Mouse (Mus musculus): Measurements from ENCODE around the gene Myl4.
"Not testable (repeated sequence)": the region's sequence is repeated elsewhere in the genome, so short reads cannot be mapped to it uniquely, and the experiment has no call there.

Myl4 gene

GRCm38 (mm10) chr11:104550406-104550974, at the start of gene Myl4, which contains the start of gene Cdc27:
Myl4 (plus strand) TSS chr11:104550663.
Cdc27 (minus strand) TSS chr11:104550620.
- peak; percentile 99 for DNase-seq

GRCm38 (mm10) chr11:104508455-104508854, 42.0 kb upstream of the Myl4 start:
- DNase-seq = no peak

DNA sequence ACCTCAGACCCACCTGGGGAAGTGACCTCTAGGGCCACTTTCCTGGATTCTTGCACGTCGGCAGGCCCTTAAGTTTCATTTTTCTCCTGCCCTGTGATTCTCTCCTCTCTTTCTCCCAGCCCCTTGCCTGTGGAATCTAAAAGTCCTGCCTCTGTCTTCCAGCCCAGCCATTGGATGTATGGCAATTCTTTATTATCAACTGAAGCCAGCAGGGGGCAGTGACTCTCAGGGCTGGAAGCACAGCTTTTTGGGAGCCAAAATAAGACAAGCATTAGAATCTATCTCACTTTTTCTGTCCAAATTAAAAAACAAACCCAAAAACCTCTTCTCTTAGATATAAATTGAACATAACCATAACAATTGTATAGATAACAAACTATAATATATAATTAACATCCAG, 39.9 kb upstream of the Myl4 start:
- peak; percentile 61 for DNase-seq

GRCm38 (mm10) chr11:104512436-104512835, 38.0 kb upstream of the Myl4 start:
- no peak for DNase-seq

DNA sequence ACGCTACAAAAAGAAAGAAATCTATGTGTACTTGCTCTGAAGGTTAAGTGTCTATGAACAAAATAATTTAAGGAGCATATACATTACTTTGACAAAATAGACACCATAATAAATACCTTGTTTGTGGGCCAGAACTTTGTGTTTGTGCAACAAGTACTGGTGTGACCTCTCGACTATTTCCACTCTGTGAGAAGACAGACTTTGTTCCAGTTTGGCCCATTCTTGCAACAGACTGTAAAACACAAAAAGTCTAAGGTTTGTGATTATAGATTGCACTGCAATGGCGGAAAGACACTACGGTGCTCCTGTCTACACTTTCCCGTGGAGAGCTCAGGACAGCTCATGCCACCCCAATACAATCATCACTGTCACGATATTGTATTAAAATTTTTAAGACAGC, 24.5 kb upstream of the Myl4 start:
- DNase-seq = no peak

GRCm38 (mm10) chr11:104536843-104537242, 13.6 kb upstream of the Myl4 start:
- DNase-seq = no peak

DNA sequence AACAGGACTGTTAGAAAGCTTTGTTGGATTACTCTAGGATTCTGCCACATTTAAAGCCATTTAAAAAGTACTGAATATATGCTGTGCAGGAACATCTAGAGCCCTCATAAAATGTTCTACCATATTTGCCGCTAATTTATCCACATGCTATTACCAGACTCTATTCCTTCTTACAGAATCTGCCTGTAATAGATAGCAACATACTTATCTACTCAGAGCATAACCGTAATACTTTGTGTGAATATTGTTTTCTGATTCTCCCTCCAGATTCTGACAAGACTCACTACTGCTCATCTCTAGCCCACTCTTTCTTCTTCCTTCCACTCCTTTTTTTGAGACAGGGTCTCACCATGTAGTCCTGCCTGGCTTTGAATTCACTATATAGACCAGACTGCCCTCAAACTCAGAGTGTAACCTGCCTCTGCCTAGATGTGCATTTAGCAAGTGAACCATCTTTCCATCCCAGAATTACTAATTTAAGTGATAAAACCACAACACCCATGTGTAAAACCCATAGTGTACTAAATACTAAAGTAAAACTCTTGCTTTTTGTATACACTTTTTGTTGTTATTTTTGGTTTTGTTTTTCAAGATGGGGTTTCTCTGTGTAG, 12.4 kb upstream of the Myl4 start:
- DNase-seq = no peak

DNA sequence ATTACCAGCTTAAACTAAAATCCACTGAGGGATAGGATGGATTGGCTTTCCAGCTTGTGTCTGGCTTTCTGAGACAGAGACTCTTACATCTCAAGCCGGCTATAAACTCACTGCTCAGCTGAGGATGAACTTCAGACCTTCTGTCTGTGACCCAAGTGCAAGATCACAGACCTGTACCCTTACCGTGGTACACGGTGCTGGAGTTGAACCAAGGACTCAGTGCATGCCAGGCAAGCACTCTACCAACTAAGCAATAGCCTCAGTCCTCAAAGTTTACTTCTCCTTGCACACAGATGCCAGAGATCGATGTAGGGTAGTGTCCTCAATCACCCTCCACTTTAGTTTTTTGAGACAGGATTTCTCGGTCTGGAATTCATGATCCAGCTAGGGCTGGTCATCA, 10.7 kb upstream of the Myl4 start:
- DNase-seq = no peak

- not testable (repeated sequence) for DNase-seq
These were observed 7.1 kb upstream of the Myl4 start for GRCm38 (mm10) chr11:104543337-104543736.

DNA sequence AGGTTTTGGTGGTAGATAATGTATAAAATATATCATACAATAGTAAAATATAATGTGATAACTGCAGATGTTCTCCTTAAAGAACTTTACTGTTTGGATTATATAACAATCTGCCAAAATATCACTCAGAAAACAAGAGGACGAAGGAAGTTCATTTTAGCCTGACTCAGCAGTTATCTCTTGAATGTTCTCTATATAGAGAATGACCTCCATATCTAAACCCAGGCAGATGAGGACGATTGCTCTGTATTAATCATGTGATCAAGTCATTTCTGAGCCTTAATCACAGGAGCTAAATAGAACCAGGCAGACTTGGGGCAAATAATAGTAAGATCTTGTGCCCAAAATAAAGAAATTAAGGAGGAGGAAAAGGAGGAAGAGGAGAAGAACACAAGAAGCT, 6.0 kb upstream of the Myl4 start:
- DNase-seq = no peak

DNA sequence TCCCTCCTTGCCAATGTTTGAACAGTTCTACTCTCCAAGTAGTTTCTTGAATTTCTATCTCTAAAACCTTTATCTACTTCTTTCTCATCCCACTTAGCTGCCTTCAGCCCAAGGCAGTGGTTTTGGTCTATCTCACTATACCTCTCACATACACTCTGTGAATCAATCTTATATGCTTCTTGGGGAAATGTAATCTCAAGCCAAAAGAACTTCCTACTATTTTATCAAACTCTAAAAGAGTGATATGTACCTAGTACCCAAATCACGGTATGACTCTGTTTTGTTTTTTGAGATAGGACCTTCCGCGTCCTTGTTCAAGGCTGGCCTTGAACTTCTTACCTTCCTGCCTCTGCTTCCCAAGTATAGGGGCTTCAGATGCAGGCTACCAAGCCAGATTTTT, 3.0 kb upstream of the Myl4 start:
- no peak for DNase-seq

DNA sequence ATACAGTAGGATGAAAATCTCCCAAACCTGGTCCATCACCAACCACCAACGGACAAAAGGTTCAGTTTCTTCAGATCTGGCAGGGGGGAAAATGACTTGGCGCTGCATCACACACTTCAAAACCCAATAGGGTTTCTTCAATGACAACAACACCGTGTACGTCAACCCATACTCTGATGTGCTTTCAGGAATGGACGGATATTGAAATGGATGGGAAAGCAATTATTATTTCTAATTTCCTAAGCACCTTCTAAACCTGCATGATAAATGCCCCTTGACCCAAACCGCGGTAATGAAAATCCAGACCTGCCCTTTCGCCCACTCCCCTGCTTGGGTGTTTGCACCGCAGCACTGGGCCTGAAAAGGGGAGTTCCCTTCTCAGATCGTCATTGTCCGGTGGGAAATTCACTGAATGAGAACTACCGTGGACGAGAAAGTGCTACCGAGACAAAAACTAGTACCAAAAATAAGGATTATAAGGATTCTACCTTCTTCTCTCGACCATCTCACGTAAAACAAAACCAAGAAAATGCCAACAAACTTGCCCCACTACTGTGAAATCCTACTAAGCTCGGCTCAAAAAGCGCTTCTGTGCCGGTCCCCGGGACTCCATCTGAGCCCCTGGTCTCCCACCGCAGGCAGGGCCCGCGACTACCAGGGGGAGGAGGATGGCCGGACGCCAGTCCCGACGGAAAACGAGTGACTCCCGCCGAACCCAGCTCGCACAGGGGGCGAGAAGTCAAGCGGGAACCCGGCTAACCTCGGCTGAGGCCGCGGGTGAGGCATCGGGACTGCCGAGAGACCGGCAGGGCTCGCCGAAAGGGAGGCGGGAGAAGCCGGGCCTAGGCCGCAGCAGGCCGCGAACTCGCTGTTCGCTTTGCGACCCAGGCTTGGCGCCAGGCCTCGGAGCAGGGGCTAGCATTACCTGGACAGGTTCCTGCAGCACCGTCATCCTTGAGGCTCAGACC, 741 bp upstream of the Myl4 start:
- peak; percentile 52 for DNase-seq

DNA sequence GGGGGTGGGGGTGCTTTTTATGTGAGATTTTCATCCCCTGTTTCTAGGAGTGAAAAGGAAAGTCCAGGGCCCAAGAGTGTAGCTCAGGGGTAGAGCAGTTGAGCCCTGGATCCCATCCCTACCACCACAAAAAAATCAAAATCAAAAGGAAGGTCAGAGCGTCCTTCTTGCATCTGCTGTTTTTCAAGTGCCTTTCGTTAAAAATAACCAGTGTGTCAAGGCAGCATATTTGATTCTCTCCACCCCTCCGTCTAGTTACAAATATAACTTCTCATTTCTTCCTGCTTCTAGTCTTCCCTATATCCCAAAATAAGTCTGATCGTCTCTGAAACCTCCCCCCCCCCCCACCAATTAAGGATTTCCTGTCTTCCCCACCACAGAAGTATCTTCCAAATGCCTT, 7.6 kb downstream of the Myl4 start:
- DNase-seq = no peak

GRCm38 (mm10) chr11:104558651-104559403, 8.4 kb downstream of the Myl4 start:
- no peak for DNase-seq

DNA sequence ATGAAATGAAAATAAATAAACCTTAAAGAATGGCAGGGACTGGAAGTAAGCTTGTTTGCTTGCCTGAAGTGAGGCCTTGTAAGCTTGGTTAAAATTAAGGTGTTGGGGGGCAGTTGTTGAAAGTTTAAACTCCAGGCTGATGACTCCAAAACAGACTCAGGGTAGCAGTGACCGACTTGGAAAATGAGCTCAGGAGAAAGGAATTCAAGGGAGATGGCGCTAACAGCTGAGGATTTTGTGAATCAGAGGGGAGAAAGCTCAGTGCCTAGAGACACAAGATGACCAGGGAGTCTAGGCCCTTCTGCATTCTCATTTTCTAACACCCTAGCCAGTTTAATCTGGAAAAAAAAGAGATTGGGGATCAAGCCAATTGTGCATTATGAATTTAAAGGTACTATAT, 10.5 kb downstream of the Myl4 start:
- no peak for DNase-seq

- DNase-seq = no peak
These were observed 13.0 kb downstream of the Myl4 start for GRCm38 (mm10) chr11:104563496-104563895.

DNA sequence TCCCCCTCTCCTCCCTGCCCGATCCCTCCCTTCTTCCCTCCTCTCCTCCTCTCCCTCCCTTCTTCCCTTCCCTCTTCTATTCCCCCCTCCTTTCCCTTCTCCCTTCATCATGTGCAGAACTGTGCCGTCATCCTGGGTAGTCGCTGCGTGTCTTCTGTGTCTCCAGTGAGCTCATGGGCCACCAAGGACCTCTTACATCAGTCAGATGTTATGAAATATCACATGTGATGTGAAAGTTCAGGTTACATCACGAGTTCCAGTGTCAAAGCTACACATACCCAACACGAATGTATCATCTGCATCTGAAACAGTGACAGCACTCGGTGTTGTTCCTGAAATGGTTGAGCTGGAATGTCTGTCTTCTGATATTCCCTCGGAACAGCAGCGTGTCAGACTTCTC, 14.7 kb downstream of the Myl4 start:
- DNase-seq = no peak

- no peak for DNase-seq
These were observed 15.6 kb downstream of the Myl4 start for GRCm38 (mm10) chr11:104566097-104566496.

- DNase-seq = no peak
These were observed 16.3 kb downstream of the Myl4 start for GRCm38 (mm10) chr11:104566796-104567195.

- no peak for DNase-seq
These were observed 17.3 kb downstream of the Myl4 start for GRCm38 (mm10) chr11:104567736-104568135.

DNA sequence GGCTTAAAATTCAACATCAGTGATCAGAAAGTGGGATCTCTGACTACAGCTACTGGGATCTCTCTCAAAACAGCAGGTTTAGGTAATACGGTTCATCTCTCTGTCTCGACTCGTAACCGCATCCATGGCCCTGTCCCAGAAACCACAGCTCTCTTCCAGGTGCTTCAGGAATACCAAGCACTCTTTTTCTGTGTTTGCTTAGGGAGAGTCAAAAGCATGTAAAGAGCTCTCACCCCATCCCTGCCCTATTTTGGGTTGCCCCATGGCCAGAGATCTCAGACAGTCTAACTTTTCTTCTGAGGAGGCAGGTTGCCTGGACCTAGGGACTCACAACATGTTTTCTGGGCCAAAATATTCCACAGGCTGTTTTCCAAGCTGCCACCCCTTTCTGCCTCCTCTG, 17.9 kb downstream of the Myl4 start:
- no peak for DNase-seq

GRCm38 (mm10) chr11:104570515-104570914, 20.1 kb downstream of the Myl4 start:
- DNase-seq = not testable (repeated sequence)

DNA sequence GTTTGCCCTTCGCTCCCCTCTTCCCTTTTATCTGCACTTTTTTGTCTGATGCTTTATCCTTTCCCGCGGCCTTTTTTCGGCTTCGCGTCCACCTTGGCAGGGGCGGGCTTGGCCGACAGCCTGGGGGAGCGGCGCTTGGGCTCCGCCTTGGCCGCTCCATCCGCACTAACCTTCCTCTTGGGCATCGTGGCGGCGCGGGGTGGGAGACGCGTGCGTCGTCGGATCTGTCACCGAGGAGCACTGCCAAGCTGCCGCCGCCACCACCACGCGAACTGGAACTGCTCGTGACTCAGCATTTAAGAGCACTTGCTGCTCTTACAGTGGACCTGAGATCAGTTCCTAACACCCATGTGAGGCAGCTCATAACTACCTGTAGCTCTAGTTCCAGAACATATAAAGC, 20.9 kb downstream of the Myl4 start:
- peak; percentile 36 for DNase-seq

Measured in embryo, embryonic 11 days (tissue).